Mouse (Mus musculus) 3T3-L1 (cell line): Measurements from ENCODE around the gene Pagr1a.

Source experiments
- DNase-seq: peaks from one replicate; pipeline ENCODE4 v3.0.0-alpha.2; 2015; ENCODE audit warnings: low read depth, low spot score

The Pagr1a gene

GRCm38 (mm10) chr7:127003620-127004019 lies 13.5 kb downstream of the Pagr1a start:
- no peak for DNase-seq

- no peak for DNase-seq
These were observed 17.6 kb downstream of the Pagr1a start for GRCm38 (mm10) chr7:126999568-126999967.

GRCm38 (mm10) chr7:126996449-126996848 lies 20.7 kb downstream of the Pagr1a start:
- DNase-seq: no peak

GRCm38 (mm10) chr7:126988816-126989215 lies 28.3 kb downstream of the Pagr1a start:
- no peak for DNase-seq

GRCm38 (mm10) chr7:126986319-126986718 lies 30.8 kb downstream of the Pagr1a start:
- no peak for DNase-seq

DNA sequence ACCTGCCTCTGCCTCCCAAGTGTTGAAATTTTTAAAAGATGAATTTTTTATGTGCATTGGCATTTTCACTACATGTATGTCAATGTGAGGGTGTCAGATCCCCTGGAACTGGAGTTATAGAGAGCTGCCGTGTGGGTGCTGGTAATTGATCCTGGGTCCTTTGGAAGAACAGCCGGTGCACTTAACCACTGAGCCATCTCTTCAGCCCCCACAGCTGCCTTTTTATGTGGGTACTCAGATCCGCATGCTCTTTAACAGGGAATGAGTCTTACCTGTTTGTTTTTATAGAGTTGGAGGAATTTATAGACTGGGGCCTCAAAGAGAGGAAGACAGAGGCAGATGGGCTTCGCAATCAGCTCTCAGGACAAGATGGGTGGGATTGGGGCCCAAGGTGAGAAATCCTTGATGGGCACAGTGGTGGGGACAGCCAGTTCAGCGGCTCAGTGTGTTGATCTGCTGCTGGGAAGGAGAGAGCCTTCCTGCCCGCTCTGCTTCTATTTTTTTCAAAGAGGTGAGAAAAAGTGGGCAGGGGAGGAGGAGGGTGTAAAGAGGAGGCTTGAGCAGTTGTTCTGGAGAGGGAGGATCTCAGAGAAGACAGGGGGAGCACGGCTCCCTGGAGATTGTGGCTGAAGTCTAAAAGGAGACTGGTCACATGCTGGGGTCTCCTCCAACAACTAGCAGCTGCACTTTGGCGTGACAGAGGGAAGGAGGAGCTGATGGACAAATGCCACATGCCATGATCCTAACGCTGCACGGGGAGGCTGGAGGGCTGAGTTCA lies 32.3 kb downstream of the Pagr1a start:
- no peak for DNase-seq

GRCm38 (mm10) chr7:126983113-126983512 lies 34.0 kb downstream of the Pagr1a start:
- DNase-seq: no peak

GRCm38 (mm10) chr7:126982054-126982453 lies 35.1 kb downstream of the Pagr1a start:
- no peak for DNase-seq

GRCm38 (mm10) chr7:126981601-126982000 lies 35.6 kb downstream of the Pagr1a start:
- DNase-seq: no peak

DNA sequence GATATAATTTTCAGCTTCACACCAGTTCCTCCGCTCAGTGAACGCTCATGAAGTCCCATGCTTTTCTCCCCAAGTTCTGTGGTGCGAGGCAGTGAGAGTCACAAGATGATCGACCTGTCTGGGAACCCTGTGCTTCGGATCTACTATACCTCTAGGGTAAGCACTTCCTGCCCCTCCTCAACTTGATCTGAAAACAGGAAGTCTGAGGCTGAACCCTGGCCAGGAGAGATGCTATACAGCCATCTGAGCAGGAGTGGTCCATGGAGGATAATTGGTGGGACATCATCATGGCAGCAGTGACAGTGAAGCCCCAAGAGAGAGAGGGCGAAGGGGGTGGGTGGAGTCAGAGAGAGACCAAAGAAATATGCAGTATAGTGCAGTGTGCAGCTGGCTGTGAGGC lies 38.3 kb downstream of the Pagr1a start:
- DNase-seq: no peak

DNA sequence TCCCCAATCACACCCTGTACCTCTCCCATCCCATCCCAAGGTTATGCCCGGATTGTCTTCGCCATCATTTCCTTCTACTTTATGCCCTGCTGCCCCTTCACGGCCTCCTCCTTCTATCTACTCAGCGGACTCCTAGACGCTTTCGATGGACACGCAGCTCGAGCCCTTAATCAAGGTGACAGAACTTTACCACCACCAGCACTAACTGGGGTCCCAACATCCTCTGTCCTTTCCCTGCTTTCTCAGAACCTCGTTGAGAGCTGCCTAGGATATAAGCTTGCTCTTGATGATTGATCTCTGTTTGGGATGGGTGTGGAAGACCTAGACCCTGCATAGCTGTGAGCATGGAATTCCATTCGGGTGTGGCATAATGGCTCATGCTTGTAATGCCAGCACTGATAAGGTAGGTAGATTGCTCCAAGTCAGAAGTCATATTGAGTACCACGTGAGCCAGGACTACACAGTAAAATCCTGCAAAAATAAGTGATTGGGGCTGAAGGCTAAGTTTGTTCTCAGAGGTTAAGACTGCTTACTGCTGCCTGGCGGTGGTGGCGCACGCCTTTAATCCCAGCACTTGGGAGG lies 40.2 kb downstream of the Pagr1a start:
- DNase-seq: peak; percentile 29

- peak; percentile 94 for DNase-seq
These were observed 40.9 kb downstream of the Pagr1a start, which contains the start of gene Cdiptos for GRCm38 (mm10) chr7:126975950-126976866. Gene Cdiptos (minus strand): TSS chr7:126976098.

GRCm38 (mm10) chr7:126975893-126975949 lies 41.4 kb downstream of the Pagr1a start, which contains the start of gene Cdipt:
Gene Cdipt (plus strand): TSS chr7:126975914.
- DNase-seq: no peak

DNA sequence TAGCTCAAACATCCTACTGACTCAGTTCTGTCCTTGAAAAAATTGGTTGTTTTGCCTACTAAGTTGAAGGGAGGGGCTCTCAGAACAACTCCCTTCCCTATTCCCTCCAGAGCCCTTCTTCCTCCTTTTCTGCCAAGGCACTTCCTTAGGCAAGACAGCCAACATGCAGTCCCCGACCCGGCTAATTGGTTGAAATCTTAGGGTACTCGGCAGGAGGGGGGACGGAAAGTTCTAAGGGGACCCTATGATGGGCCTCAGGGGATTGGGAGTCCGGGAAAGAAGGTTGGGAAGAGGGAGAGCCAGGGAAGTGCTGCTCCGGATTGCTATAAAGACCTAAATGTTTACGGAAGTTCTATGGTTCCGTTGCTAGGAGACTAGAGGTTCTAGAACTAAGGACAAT lies 41.7 kb downstream of the Pagr1a start:
- DNase-seq: no peak

- no peak for DNase-seq
These were observed 49.8 kb downstream of the Pagr1a start for GRCm38 (mm10) chr7:126967361-126967760.

GRCm38 (mm10) chr7:126965568-126965967 lies 51.6 kb downstream of the Pagr1a start:
- no peak for DNase-seq
